Mouse (Mus musculus) midbrain, embryonic 10.5 days (tissue): ENCODE data around the gene App. TPM values are rescaled to one million over a fixed set of nuclear protein-coding genes. Genes with fewer than 3 reads are reported as not detected.

Experiments
- DNase-seq: peaks from one replicate; pipeline ENCODE4 v3.0.0-alpha.2; 2017; ENCODE audit warnings: low spot score
- H3K27ac ChIP-seq: fragments of 300-500 bp; sonication (generic); replicated peaks from 2 replicates; pipeline ENCODE4 v1.5.1; 2016; ENCODE audit warnings: mild to moderate bottlenecking
- H3K27me3 ChIP-seq: fragments of 300-500 bp; sonication (generic); 2 replicates; pipeline ENCODE4 v1.6.1; 2016; ENCODE audit warnings: low read depth, mild to moderate bottlenecking; ENCODE audit not compliant: poor library complexity, severe bottlenecking
- H3K36me3 ChIP-seq: fragments of 300-500 bp; sonication (generic); 2 replicates; pipeline ENCODE4 v1.6.1; 2016; ENCODE audit warnings: mild to moderate bottlenecking, moderate library complexity
- H3K4me1 ChIP-seq: fragments of 300-500 bp; sonication (generic); 2 replicates; pipeline ENCODE4 v1.6.1; 2016
- H3K4me3 ChIP-seq: fragments of 300-500 bp; sonication (generic); 2 replicates; pipeline ENCODE4 v1.5.1; 2016; ENCODE audit warnings: mild to moderate bottlenecking, moderate library complexity
- H3K9me3 ChIP-seq: fragments of 300-500 bp; sonication (generic); replicated peaks from 2 replicates; pipeline ENCODE4 v1.6.1; 2016; ENCODE audit warnings: mild to moderate bottlenecking
- WGBS: fragments of 180-500 bp; shearing (Covaris S2); methylation state at CpG from one replicate; pipeline ENCODE4 v1.1.7; 2016; 5-methylcytosine and 5-hydroxymethylcytosine counted together
- polyA plus RNA-seq: library from polyadenylated mRNA; unstranded; fragments of >200 nt; fragmentation: Nextera tagmentation; extraction: Ambion mirVana; gene quantifications from 2 replicates; pipeline ENCODE4 v1.2.1, GENCODE M21; 2016

The App gene
- polyA plus RNA-seq, 1 experiment from 2014 or later, result 107 TPM

DNA sequence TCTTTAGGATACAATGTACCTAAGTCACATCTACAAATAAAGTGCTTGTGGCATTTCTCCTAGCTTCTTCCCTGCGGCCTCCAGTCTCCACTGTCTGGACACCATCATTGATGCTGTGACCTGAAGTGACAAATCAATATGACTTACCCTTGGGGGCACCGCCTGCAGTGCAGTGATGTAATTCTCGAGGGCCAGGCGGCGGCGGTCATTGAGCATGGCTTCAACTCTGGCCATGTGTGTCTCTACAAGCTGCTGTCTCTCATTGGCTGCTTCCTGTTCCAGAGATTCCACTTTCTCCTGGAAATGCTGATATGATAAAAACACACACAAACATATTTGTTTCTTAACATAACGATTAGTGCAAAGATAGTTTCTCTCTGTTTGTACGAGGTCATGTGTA, 148.9 kb downstream of the App start:
- Histone ChIP-seq H3K4me1 (peaks cover 3% of the 10 kb centered on the region; the same call in 1 of the 2 replicates), H3K36me3 (peaks cover 68% of the 10 kb centered on the region), H3K27ac (no peak overlapping the region), H3K27me3 (no peaks in the 10 kb centered on the region), H3K4me3 (no peak overlapping the region), H3K9me3 (no peaks in the 10 kb centered on the region; the same call in 1 of the 2 replicates)
- 95% methylated on average over 8 of the region's 8 CpGs for WGBS
- DNase-seq, result no peak

DNA sequence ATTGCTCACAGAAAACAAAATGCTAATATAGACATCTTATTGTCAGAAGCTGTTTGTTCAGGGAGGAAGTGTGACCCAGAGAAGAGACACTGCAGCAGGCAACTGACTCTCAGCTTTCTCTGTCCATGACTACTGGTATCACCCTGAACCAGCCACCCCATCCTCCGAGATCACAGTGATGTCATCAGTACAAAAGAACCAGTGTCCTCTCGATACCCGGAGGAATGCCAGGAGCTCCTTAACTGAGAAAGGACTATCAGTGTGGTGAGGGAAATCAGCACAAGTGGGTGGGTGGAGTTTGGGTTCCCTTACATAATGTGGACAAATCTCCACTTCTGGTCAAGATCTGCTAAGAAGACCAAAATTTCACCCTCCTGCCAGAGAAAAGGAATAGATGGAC, 150.5 kb downstream of the App start:
- no peak for DNase-seq
- Histone ChIP-seq H3K36me3 (peaks cover 54% of the 10 kb centered on the region), H3K4me3 (no peak overlapping the region), H3K4me1 (peaks cover 3% of the 10 kb centered on the region; the same call in 1 of the 2 replicates), H3K27me3 (no peaks in the 10 kb centered on the region), H3K9me3 (no peaks in the 10 kb centered on the region; the same call in 1 of the 2 replicates), H3K27ac (no peak overlapping the region)
- 91% methylated on average over 3 of the region's 3 CpGs for WGBS

- no peak overlapping the region for H3K27ac ChIP-seq
- DNase-seq, result no peak
- no peak overlapping the region for H3K4me3 ChIP-seq
- WGBS, result 89% methylated on average over 9 of the region's 9 CpGs
- H3K9me3 ChIP-seq, result no peaks in the 10 kb centered on the region; the same call in 1 of the 2 replicates
- no peaks in the 10 kb centered on the region for H3K27me3 ChIP-seq
- H3K36me3 ChIP-seq, result peaks cover 36% of the 10 kb centered on the region
- H3K4me1 ChIP-seq, result peaks cover 3% of the 10 kb centered on the region; the same call in 1 of the 2 replicates
These were observed 152.8 kb downstream of the App start for GRCm38 (mm10) chr16:85020696-85021323.

DNA sequence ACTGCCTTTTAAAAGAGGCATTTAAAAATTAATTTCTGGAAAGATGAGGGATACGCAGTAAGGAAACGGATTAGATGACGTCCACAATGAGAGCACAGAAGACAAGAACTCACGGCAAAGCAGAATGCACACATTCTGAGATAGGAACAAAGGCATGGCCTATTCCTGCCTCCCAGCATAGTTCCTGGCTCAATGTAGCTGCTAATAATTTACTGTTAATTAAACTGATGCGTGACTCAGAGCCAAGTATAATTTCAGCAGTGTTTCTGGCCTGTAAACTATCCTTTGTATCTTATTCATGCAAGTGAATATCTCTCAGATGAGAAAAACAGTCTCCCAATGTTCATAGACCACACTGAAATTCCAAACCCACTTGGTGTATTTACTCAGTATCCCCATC, 154.3 kb downstream of the App start:
- peaks cover 3% of the 10 kb centered on the region; the same call in 1 of the 2 replicates for H3K4me1 ChIP-seq
- 91% methylated on average over 5 of the region's 5 CpGs for whole genome bisulfite sequencing
- H3K9me3 ChIP-seq, result no peaks in the 10 kb centered on the region
- H3K4me3 ChIP-seq, result no peak overlapping the region
- H3K27ac ChIP-seq, result no peak overlapping the region
- H3K36me3 ChIP-seq, result peaks cover 35% of the 10 kb centered on the region
- no peaks in the 10 kb centered on the region for H3K27me3 ChIP-seq
- DNase-seq, result no peak

DNA sequence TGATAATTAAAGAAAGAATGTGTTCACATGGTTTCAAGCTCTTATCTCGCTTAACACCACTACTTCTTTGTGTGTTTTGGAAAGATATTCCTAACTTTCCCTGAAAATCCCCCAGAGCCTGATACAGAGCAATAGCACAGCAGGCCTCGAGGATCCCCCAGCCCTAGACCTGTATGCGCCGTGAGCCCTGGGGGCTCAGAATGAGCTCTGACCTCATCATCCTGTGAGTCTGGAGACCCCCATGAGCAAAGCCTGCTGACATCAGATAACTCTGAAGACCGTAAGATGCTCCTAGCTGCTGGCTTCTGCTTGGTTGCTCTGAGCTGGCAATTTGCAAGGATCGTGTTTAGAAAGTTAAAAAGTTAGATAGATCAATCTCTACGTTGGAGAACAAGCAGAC, 155.7 kb downstream of the App start:
- WGBS, result 83% methylated on average over 7 of the region's 7 CpGs
- peaks cover 3% of the 10 kb centered on the region; the same call in 1 of the 2 replicates for H3K4me1 ChIP-seq
- no peak for DNase-seq
- H3K27ac ChIP-seq, result no peak overlapping the region
- no peaks in the 10 kb centered on the region for H3K27me3 ChIP-seq
- peaks cover 35% of the 10 kb centered on the region for H3K36me3 ChIP-seq
- H3K4me3 ChIP-seq, result no peak overlapping the region
- no peaks in the 10 kb centered on the region for H3K9me3 ChIP-seq

DNA sequence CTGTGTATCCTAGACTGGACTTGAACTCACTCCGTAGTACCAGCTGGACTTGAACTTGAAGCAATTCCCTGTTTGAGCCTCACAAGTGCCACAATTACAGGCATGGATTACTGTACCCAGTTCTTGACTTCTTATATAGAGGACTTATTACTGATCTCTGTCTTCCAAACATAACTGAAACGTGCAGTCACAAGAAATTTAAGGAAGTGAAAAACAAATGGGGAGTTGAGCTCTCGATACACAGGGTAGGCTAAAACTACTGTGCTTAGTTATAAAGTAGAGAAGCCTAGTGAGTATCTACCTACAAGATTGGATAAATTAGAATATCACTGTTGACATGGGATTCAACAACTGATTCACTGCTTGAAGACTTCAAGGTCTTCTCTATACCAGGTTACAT, 160.9 kb downstream of the App start:
- DNase-seq, result no peak
- H3K4me3 ChIP-seq, result no peak overlapping the region
- no peaks in the 10 kb centered on the region for H3K9me3 ChIP-seq
- peaks cover 63% of the 10 kb centered on the region for H3K36me3 ChIP-seq
- peaks cover 4% of the 10 kb centered on the region; the same call in 1 of the 2 replicates for H3K4me1 ChIP-seq
- WGBS, result 94% methylated on average over 3 of the region's 3 CpGs
- H3K27ac ChIP-seq, result no peak overlapping the region
- no peaks in the 10 kb centered on the region for H3K27me3 ChIP-seq

GRCm38 (mm10) chr16:85012172-85012571, 161.4 kb downstream of the App start:
- Histone ChIP-seq H3K4me1 (peaks cover 4% of the 10 kb centered on the region; the same call in 1 of the 2 replicates), H3K4me3 (no peak overlapping the region), H3K36me3 (peaks cover 63% of the 10 kb centered on the region), H3K9me3 (no peaks in the 10 kb centered on the region), H3K27ac (no peak overlapping the region), H3K27me3 (no peaks in the 10 kb centered on the region)
- DNase-seq, result no peak
- 90% methylated on average over 5 of the region's 5 CpGs for WGBS

GRCm38 (mm10) chr16:85010651-85011050, 162.9 kb downstream of the App start:
- no peaks in the 10 kb centered on the region for H3K9me3 ChIP-seq
- no peak overlapping the region for H3K4me3 ChIP-seq
- WGBS, result 88% methylated on average over 2 of the region's 2 CpGs
- H3K27ac ChIP-seq, result no peak overlapping the region
- H3K36me3 ChIP-seq, result peaks cover 65% of the 10 kb centered on the region
- no peak for DNase-seq
- no peaks in the 10 kb centered on the region for H3K27me3 ChIP-seq
- H3K4me1 ChIP-seq, result peaks cover 4% of the 10 kb centered on the region; the same call in 1 of the 2 replicates

DNA sequence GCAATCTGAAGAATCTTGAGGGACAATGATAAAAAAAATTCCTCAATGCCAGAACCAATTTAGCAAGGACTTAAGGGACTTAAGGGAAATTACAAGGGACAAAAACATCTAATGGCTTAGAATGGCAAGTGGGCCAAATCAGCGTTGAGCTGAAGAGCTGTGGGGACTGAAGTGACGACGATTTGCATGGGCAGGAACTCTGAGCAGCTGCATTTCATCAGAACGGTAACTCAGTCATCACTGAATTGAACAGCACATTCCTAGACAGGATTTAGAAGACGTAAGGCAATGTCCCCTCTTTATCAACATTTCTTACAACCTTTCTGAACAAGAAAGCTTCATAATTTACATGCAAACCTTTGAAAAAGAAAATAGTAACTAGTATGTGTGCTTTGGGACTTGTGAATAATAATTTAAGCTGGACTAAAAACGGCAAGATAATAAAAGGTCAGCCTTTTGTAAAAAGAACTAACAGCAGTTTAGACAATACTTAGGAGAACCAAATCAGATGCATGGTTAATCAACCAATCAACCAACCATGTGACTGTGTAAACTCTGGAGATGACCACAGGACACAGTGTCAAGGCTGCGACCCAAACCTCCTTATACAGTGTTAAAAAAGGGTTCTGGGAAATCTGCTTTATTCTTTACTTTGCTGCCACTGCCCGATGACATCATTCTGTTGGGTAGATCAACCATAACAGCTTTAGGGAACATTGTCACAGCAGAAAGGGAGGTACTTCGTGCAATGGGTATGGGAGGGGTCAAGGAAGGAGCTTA, 164.5 kb downstream of the App start:
- Histone ChIP-seq H3K27me3 (no peaks in the 10 kb centered on the region), H3K4me3 (no peak overlapping the region), H3K9me3 (no peaks in the 10 kb centered on the region), H3K36me3 (peaks cover 55% of the 10 kb centered on the region), H3K4me1 (peaks cover 4% of the 10 kb centered on the region; the same call in 1 of the 2 replicates), H3K27ac (no peak overlapping the region)
- WGBS, result 72% methylated on average over 9 of the region's 9 CpGs
- DNase-seq, result no peak

DNA sequence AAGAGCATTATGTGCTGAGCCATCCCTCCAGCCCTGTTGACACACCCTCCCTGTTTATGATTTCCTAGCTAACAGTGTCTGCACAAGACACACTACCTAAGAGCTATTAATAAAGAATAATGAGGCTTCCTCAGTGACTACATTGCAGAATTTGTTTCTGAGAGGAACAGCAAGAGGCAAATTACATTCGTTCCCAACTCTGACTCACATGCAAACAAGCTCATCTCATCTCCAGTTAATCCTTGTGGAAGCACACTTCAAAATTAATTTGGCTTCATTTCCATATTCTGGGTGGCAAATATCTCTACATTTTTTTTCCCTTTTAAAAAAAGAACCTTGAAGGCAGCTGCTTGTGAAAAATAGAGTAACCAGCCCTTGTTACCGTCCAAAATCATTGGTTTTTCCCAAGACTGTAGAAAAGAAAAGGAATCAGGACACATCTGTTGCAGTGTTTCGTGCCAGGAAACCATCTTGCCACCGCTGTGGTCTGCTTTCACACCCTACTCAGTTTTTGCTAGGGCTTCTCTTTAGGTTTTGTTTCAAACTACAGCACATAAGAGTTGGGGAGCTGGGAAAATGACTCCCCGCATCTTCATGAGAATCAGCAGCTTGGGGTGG, 171.5 kb downstream of the App start:
- DNase-seq, result no peak
- Histone ChIP-seq H3K4me3 (no peak overlapping the region), H3K36me3 (peaks cover 45% of the 10 kb centered on the region), H3K9me3 (no peaks in the 10 kb centered on the region), H3K27me3 (no peaks in the 10 kb centered on the region), H3K27ac (no peak overlapping the region), H3K4me1 (no peaks in the 10 kb centered on the region)
- 93% methylated on average over 5 of the region's 5 CpGs for WGBS

DNA sequence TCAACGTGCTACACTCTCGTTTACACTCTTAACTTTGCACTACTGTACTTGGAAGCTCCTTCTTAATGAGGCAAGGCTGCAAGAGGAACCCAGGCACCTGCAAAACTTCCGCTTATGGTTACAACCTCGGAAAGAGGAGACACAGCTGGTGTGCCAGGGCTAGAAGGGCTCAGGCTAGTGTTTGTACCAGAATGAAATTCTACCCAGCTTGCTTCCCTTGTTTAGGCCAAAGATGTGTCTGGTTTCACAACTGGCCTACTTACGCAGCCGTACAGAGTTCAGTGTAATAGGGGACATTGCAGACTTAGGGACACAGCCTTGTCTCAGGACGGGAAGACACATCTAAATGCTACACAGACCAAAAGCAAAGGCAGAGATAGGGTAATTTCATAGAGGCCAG, 173.3 kb downstream of the App start:
- Histone ChIP-seq H3K27me3 (no peaks in the 10 kb centered on the region), H3K27ac (no peak overlapping the region), H3K4me1 (peaks cover 6% of the 10 kb centered on the region; the same call in 1 of the 2 replicates), H3K36me3 (peaks cover 50% of the 10 kb centered on the region), H3K9me3 (no peaks in the 10 kb centered on the region), H3K4me3 (no peak overlapping the region)
- no peak for DNase-seq
- WGBS, result 88% methylated on average over 7 of the region's 7 CpGs

DNA sequence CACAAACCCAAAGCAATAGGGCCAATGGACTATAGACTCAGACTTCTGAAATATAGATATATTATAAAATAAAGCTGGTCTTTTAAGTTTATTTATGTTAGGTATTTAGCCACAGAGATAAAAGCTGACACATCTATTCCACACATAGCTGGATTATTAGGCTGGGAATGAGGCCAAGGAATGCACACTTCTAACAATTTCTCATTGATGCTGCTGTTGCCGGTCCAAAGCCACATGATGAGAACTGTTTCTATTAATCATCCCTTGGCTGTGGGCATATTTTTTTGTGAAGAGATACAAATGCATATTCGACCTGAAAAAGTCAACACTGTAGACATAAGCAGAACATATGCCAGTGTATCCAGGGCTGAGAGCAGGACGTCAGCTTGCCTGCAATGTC, 176.0 kb downstream of the App start:
- H3K4me3 ChIP-seq, result no peak overlapping the region

More for the DNA sequence above, 176.0 kb downstream of the App start:
- Histone ChIP-seq H3K36me3 (peaks cover 44% of the 10 kb centered on the region), H3K27ac (no peak overlapping the region), H3K9me3 (no peaks in the 10 kb centered on the region), H3K4me1 (peaks cover 7% of the 10 kb centered on the region; the same call in 1 of the 2 replicates), H3K27me3 (no peaks in the 10 kb centered on the region)
- no peak for DNase-seq
- WGBS, result 87% methylated on average over 3 of the region's 3 CpGs
